Mouse (Mus musculus): ENCODE measurements around the gene Dnah11. TPM values are rescaled to one million over a fixed set of nuclear protein-coding genes. Genes with fewer than 3 reads are reported as not detected.
A peak's percentile ranks its signal among the peaks of the same experiment; 100 is the strongest.

The Dnah11 gene
- total and polyA plus RNA-seq, 2 experiments: 0.12 to 0.18 TPM

GRCm38 (mm10) chr12:117861249-117861648 is 337.6 kb downstream of the Dnah11 start:
- no peaks in the 10 kb centered on the region for H3K79me2 ChIP-seq (ENCODE audit: control insufficient read depth, insufficient read depth, low read length)
- H3K9ac ChIP-seq (ENCODE audit: low read depth, low read length): no peak overlapping the region
- no peak overlapping the region for H3K4me3 ChIP-seq (ENCODE audit: insufficient read depth, low read depth, low read length)
- no peak for TF ChIP-seq CTCF (IDR thresholded peaks at IDR 0.05; ENCODE audit: low read depth, low read length)
- no peak for TF ChIP-seq POLR2A (IDR thresholded peaks at IDR 0.05; ENCODE audit: extremely low read depth, insufficient read depth, low read length)
- no peak for DNase-seq (ENCODE audit: extremely low read depth, low read depth, low spot score)
- H3K27ac ChIP-seq (replicated peaks; ENCODE audit: insufficient read depth, low read depth, low read length): no peak overlapping the region
- H3K36me3 ChIP-seq (ENCODE audit: control insufficient read depth, insufficient read depth, low read length): no peaks in the 10 kb centered on the region
- no peaks in the 10 kb centered on the region for H3K27me3 ChIP-seq (ENCODE audit: control insufficient read depth, insufficient read depth, low read length)
- 77% methylated on average over 3 of the region's 3 CpGs for WGBS
- no peaks in the 10 kb centered on the region for H3K4me1 ChIP-seq (ENCODE audit: control insufficient read depth, insufficient read depth, low read length)

- no peak for DNase-seq (ENCODE audit: extremely low read depth, low read depth, low spot score)
These were observed 338.0 kb downstream of the Dnah11 start for GRCm38 (mm10) chr12:117860840-117861239.

GRCm38 (mm10) chr12:117857884-117858283 is 341.0 kb downstream of the Dnah11 start:
- no peak overlapping the region for H3K9ac ChIP-seq (ENCODE audit: low read depth, low read length)
- DNase-seq (ENCODE audit: extremely low read depth, low read depth, low spot score): peak; percentile 28
- WGBS: 30% methylated on average over 6 of the region's 6 CpGs
- no peaks in the 10 kb centered on the region for H3K27me3 ChIP-seq (ENCODE audit: control insufficient read depth, insufficient read depth, low read length)
- H3K27ac ChIP-seq (replicated peaks; ENCODE audit: insufficient read depth, low read depth, low read length): no peak overlapping the region
- H3K4me3 ChIP-seq (ENCODE audit: insufficient read depth, low read depth, low read length): no peak overlapping the region
- no peaks in the 10 kb centered on the region for H3K4me1 ChIP-seq (ENCODE audit: control insufficient read depth, insufficient read depth, low read length)
- no peaks in the 10 kb centered on the region for H3K36me3 ChIP-seq (ENCODE audit: control insufficient read depth, insufficient read depth, low read length)
- TF ChIP-seq POLR2A (IDR thresholded peaks at IDR 0.05; ENCODE audit: extremely low read depth, insufficient read depth, low read length) (no peak), CTCF (IDR thresholded peaks at IDR 0.05; ENCODE audit: low read depth, low read length) (no peak)
- no peaks in the 10 kb centered on the region for H3K79me2 ChIP-seq (ENCODE audit: control insufficient read depth, insufficient read depth, low read length)

More at GRCm38 (mm10) chr12:117860840-117861239, 338.0 kb downstream of the Dnah11 start:
- Histone ChIP-seq H3K4me1 (ENCODE audit: control insufficient read depth, insufficient read depth, low read length) (no peaks in the 10 kb centered on the region), H3K4me3 (ENCODE audit: insufficient read depth, low read depth, low read length) (no peak overlapping the region), H3K27ac (replicated peaks; ENCODE audit: insufficient read depth, low read depth, low read length) (no peak overlapping the region), H3K36me3 (ENCODE audit: control insufficient read depth, insufficient read depth, low read length) (no peaks in the 10 kb centered on the region), H3K9ac (ENCODE audit: low read depth, low read length) (no peak overlapping the region), H3K27me3 (ENCODE audit: control insufficient read depth, insufficient read depth, low read length) (no peaks in the 10 kb centered on the region), H3K79me2 (ENCODE audit: control insufficient read depth, insufficient read depth, low read length) (no peaks in the 10 kb centered on the region)
- TF ChIP-seq POLR2A (IDR thresholded peaks at IDR 0.05; ENCODE audit: extremely low read depth, insufficient read depth, low read length): no peak
- TF ChIP-seq CTCF (IDR thresholded peaks at IDR 0.05; ENCODE audit: low read depth, low read length): no peak
- 75% methylated on average over 7 of the region's 7 CpGs for WGBS

GRCm38 (mm10) chr12:117857023-117857422 is 341.8 kb downstream of the Dnah11 start:
- H3K27ac ChIP-seq (replicated peaks; ENCODE audit: insufficient read depth, low read depth, low read length): no peak overlapping the region
- TF ChIP-seq CTCF (IDR thresholded peaks at IDR 0.05; ENCODE audit: low read depth, low read length) (no peak), POLR2A (IDR thresholded peaks at IDR 0.05; ENCODE audit: extremely low read depth, insufficient read depth, low read length) (no peak)
- H3K4me1 ChIP-seq (ENCODE audit: control insufficient read depth, insufficient read depth, low read length): no peaks in the 10 kb centered on the region
- H3K36me3 ChIP-seq (ENCODE audit: control insufficient read depth, insufficient read depth, low read length): no peaks in the 10 kb centered on the region
- no peak overlapping the region for H3K9ac ChIP-seq (ENCODE audit: low read depth, low read length)
- peak; percentile 13 for DNase-seq (ENCODE audit: extremely low read depth, low read depth, low spot score)
- H3K27me3 ChIP-seq (ENCODE audit: control insufficient read depth, insufficient read depth, low read length): no peaks in the 10 kb centered on the region
- no peak overlapping the region for H3K4me3 ChIP-seq (ENCODE audit: insufficient read depth, low read depth, low read length)
- H3K79me2 ChIP-seq (ENCODE audit: control insufficient read depth, insufficient read depth, low read length): no peaks in the 10 kb centered on the region
- WGBS: 26% methylated on average over 9 of the region's 9 CpGs

GRCm38 (mm10) chr12:117853316-117853715 is 345.5 kb downstream of the Dnah11 start:
- Histone ChIP-seq H3K4me1 (ENCODE audit: control insufficient read depth, insufficient read depth, low read length) (no peaks in the 10 kb centered on the region), H3K27ac (replicated peaks; ENCODE audit: insufficient read depth, low read depth, low read length) (no peak overlapping the region), H3K36me3 (ENCODE audit: control insufficient read depth, insufficient read depth, low read length) (no peaks in the 10 kb centered on the region), H3K9ac (ENCODE audit: low read depth, low read length) (no peak overlapping the region), H3K79me2 (ENCODE audit: control insufficient read depth, insufficient read depth, low read length) (no peaks in the 10 kb centered on the region), H3K4me3 (ENCODE audit: insufficient read depth, low read depth, low read length) (no peak overlapping the region; the same call in 1 of the 2 replicates), H3K27me3 (ENCODE audit: control insufficient read depth, insufficient read depth, low read length) (no peaks in the 10 kb centered on the region)
- peak; percentile 95 for TF ChIP-seq CTCF (IDR thresholded peaks at IDR 0.05; ENCODE audit: low read depth, low read length)
- no peak for TF ChIP-seq POLR2A (IDR thresholded peaks at IDR 0.05; ENCODE audit: extremely low read depth, insufficient read depth, low read length)
- DNase-seq (ENCODE audit: extremely low read depth, low read depth, low spot score): peak; percentile 12
- WGBS: 17% methylated on average over 6 of the region's 6 CpGs

GRCm38 (mm10) chr12:117850472-117850871 is 348.4 kb downstream of the Dnah11 start:
- Histone ChIP-seq H3K36me3 (ENCODE audit: control insufficient read depth, insufficient read depth, low read length) (no peaks in the 10 kb centered on the region), H3K27ac (replicated peaks; ENCODE audit: insufficient read depth, low read depth, low read length) (no peak overlapping the region), H3K27me3 (ENCODE audit: control insufficient read depth, insufficient read depth, low read length) (no peaks in the 10 kb centered on the region), H3K9ac (ENCODE audit: low read depth, low read length) (no peak overlapping the region), H3K79me2 (ENCODE audit: control insufficient read depth, insufficient read depth, low read length) (no peaks in the 10 kb centered on the region), H3K4me3 (ENCODE audit: insufficient read depth, low read depth, low read length) (no peak overlapping the region), H3K4me1 (ENCODE audit: control insufficient read depth, insufficient read depth, low read length) (no peaks in the 10 kb centered on the region)
- TF ChIP-seq POLR2A (IDR thresholded peaks at IDR 0.05; ENCODE audit: extremely low read depth, insufficient read depth, low read length): no peak
- no peak for TF ChIP-seq CTCF (IDR thresholded peaks at IDR 0.05; ENCODE audit: low read depth, low read length)
- DNase-seq (ENCODE audit: extremely low read depth, low read depth, low spot score): no peak
- WGBS: 87% methylated on average over 10 of the region's 10 CpGs

Data from liver, adult 2 months (tissue).